Mouse (Mus musculus) lung, embryonic 14.5 days (tissue): ENCODE results near the gene Cd5. TPM values are rescaled to one million over a fixed set of nuclear protein-coding genes. Genes with fewer than 3 reads are reported as not detected.

ENCODE experiments used
- ATAC-seq: fragments of 200-750 bp; cut with Nextera tagmentation; 2 replicates; pipeline ENCODE4 v1.8.0; 2017; ENCODE audit warnings: mild to moderate bottlenecking, moderate TSS enrichment, moderate library complexity; ENCODE audit not compliant: insufficient read depth
- DNase-seq: peaks from one replicate; pipeline ENCODE4 v3.0.0-alpha.2; 2015
- H3K27ac ChIP-seq: fragments of 300-500 bp; sonication (generic); 2 replicates; pipeline ENCODE4 v1.5.1; 2014; ENCODE audit warnings: low read depth, mild to moderate bottlenecking, moderate library complexity
- H3K27me3 ChIP-seq: fragments of 300-500 bp; sonication (generic); 2 replicates; pipeline ENCODE4 v1.6.1; 2014; ENCODE audit warnings: low read length, control low read depth; ENCODE audit not compliant: insufficient read depth
- H3K36me3 ChIP-seq: fragments of 300-500 bp; sonication (generic); 2 replicates; pipeline ENCODE4 v1.6.1; 2014; ENCODE audit warnings: control low read depth; ENCODE audit not compliant: insufficient read depth
- H3K4me1 ChIP-seq: fragments of 300-500 bp; sonication (generic); 2 replicates; pipeline ENCODE4 v1.6.1; 2014; ENCODE audit warnings: antibody characterized with exemption, control low read depth; ENCODE audit not compliant: insufficient read depth
- H3K4me2 ChIP-seq: fragments of 300-500 bp; sonication (generic); 2 replicates; pipeline ENCODE4 v1.6.1; 2014; ENCODE audit warnings: mild to moderate bottlenecking
- H3K4me3 ChIP-seq: fragments of 300-500 bp; sonication (generic); 2 replicates; pipeline ENCODE4 v1.5.1; 2014; ENCODE audit warnings: low read depth, low read length
- H3K9ac ChIP-seq: fragments of 300-500 bp; sonication (generic); 2 replicates; pipeline ENCODE4 v1.6.1; 2014
- H3K9me3 ChIP-seq: fragments of 300-500 bp; sonication (generic); 2 replicates; pipeline ENCODE4 v1.6.1; 2016; ENCODE audit warnings: low read depth, low read length, control low read depth
- CTCF ChIP-seq: IDR thresholded peaks from 2 replicates; pipeline ENCODE4 v1.5.1; 2016; ENCODE audit warnings: antibody characterized with exemption, low read depth
- WGBS: fragments of 180-500 bp; shearing (Covaris S2); extraction: QIAGEN DNeasy Blood & Tissue Kit; methylation state at CpG from one replicate; pipeline ENCODE4 v1.1.7; 2014; 5-methylcytosine and 5-hydroxymethylcytosine counted together
- polyA plus RNA-seq: library from polyadenylated mRNA; unstranded; fragments of >200 nt; fragmentation: Nextera tagmentation; extraction: Ambion mirVana; gene quantifications from 2 replicates; pipeline ENCODE4 v1.2.1, GENCODE M21; 2014

Gene Cd5
- polyA plus RNA-seq, 1 experiment from 2014 or later, result 0.63 TPM

GRCm38 (mm10) chr19:10703470-10703869 lies 35.3 kb downstream of the Cd5 start:
- DNase-seq (no peak), ATAC-seq (no peak)
- Histone ChIP-seq H3K9ac (no peak overlapping the region), H3K27me3 (no peaks in the 10 kb centered on the region), H3K27ac (no peak overlapping the region), H3K4me3 (no peak overlapping the region), H3K4me2 (no peak overlapping the region), H3K4me1 (peaks cover 19% of the 10 kb centered on the region), H3K9me3 (no peaks in the 10 kb centered on the region), H3K36me3 (peaks cover 11% of the 10 kb centered on the region)
- no peak for TF ChIP-seq CTCF
- 89% methylated on average over 8 of the region's 8 CpGs for WGBS

GRCm38 (mm10) chr19:10702125-10702524 lies 36.7 kb downstream of the Cd5 start:
- no peak for ATAC-seq

GRCm38 (mm10) chr19:10701013-10701726 lies 37.6 kb downstream of the Cd5 start:
- Histone ChIP-seq H3K36me3 (no peaks in the 10 kb centered on the region), H3K4me2 (no peak overlapping the region), H3K27ac (no peak overlapping the region), H3K9ac (no peak overlapping the region), H3K4me3 (no peak overlapping the region), H3K4me1 (peaks cover 32% of the 10 kb centered on the region), H3K9me3 (no peaks in the 10 kb centered on the region), H3K27me3 (no peaks in the 10 kb centered on the region)
- WGBS, result 70% methylated on average over 6 of the region's 6 CpGs
- DNase-seq, result no peak
- ATAC-seq, result no peak
- no peak for TF ChIP-seq CTCF

More at GRCm38 (mm10) chr19:10702125-10702524, 36.7 kb downstream of the Cd5 start:
- Histone ChIP-seq H3K4me3 (no peak overlapping the region), H3K36me3 (peaks cover 6% of the 10 kb centered on the region), H3K27me3 (no peaks in the 10 kb centered on the region), H3K4me1 (peaks cover 29% of the 10 kb centered on the region), H3K9me3 (no peaks in the 10 kb centered on the region), H3K9ac (no peak overlapping the region), H3K27ac (no peak overlapping the region), H3K4me2 (no peak overlapping the region)
- no peak for TF ChIP-seq CTCF
- 67% methylated on average over 8 of the region's 8 CpGs for WGBS
- DNase-seq, result no peak

- ATAC-seq, result peak; percentile 75
- 30% methylated on average over 9 of the region's 9 CpGs for WGBS
- Histone ChIP-seq H3K4me3 (no peak overlapping the region), H3K4me1 (peaks cover 35% of the 10 kb centered on the region), H3K9ac (no peak overlapping the region), H3K9me3 (no peaks in the 10 kb centered on the region), H3K27ac (peak overlapping the region; percentile 76), H3K27me3 (no peaks in the 10 kb centered on the region), H3K4me2 (peak overlapping the region; percentile 27), H3K36me3 (no peaks in the 10 kb centered on the region)
- DNase-seq, result peak; percentile 62
- TF ChIP-seq CTCF, result no peak
Observed at GRCm38 (mm10) chr19:10699851-10700250, 39.0 kb downstream of the Cd5 start.

- no peaks in the 10 kb centered on the region for H3K27me3 ChIP-seq
- H3K9ac ChIP-seq, result no peak overlapping the region
- peaks cover 35% of the 10 kb centered on the region for H3K4me1 ChIP-seq
- WGBS, result 59% methylated on average over 9 of the region's 9 CpGs
- peak; percentile 47 for DNase-seq
- H3K4me3 ChIP-seq, result no peak overlapping the region
- no peaks in the 10 kb centered on the region for H3K36me3 ChIP-seq
- H3K27ac ChIP-seq, result peak overlapping the region; percentile 76
- ATAC-seq, result peak; percentile 39; the same call in 1 of the 2 replicates
- TF ChIP-seq CTCF, result no peak
- H3K4me2 ChIP-seq, result no peak overlapping the region
- H3K9me3 ChIP-seq, result no peaks in the 10 kb centered on the region
Observed at GRCm38 (mm10) chr19:10698131-10698991, 40.4 kb downstream of the Cd5 start.

GRCm38 (mm10) chr19:10695801-10696200 lies 43.0 kb downstream of the Cd5 start:
- TF ChIP-seq CTCF, result no peak
- no peak for ATAC-seq
- H3K4me2 ChIP-seq, result no peak overlapping the region
- no peaks in the 10 kb centered on the region; the same call in 1 of the 2 replicates for H3K36me3 ChIP-seq
- peak overlapping the region; percentile 14; the same call in 1 of the 2 replicates for H3K27ac ChIP-seq
- no peak overlapping the region for H3K9ac ChIP-seq
- H3K4me3 ChIP-seq, result no peak overlapping the region
- H3K4me1 ChIP-seq, result peaks cover 37% of the 10 kb centered on the region
- no peaks in the 10 kb centered on the region for H3K9me3 ChIP-seq
- no peaks in the 10 kb centered on the region for H3K27me3 ChIP-seq
- 54% methylated on average over 7 of the region's 7 CpGs for WGBS
- no peak for DNase-seq
